Mouse (Mus musculus) neural tube, embryonic 14.5 days (tissue): ENCODE data around the gene Mboat2. TPM values are rescaled to one million over a fixed set of nuclear protein-coding genes. Genes with fewer than 3 reads are reported as not detected.

Experiments
- ATAC-seq: fragments of 200-750 bp; cut with Nextera tagmentation; 2 replicates; pipeline ENCODE4 v1.8.0; 2017; ENCODE audit warnings: low read depth, mild to moderate bottlenecking, moderate TSS enrichment, moderate library complexity
- H3K27ac ChIP-seq: fragments of 300-500 bp; sonication (generic); 2 replicates; pipeline ENCODE4 v1.5.1; 2014; ENCODE audit warnings: low read depth, mild to moderate bottlenecking, control low read depth, low read length, moderate library complexity, mixed read lengths
- H3K27me3 ChIP-seq: fragments of 300-500 bp; sonication (generic); 2 replicates; pipeline ENCODE4 v1.6.1; 2014; ENCODE audit warnings: low read length; ENCODE audit not compliant: control insufficient read depth, insufficient read depth
- H3K36me3 ChIP-seq: fragments of 300-500 bp; sonication (generic); 2 replicates; pipeline ENCODE4 v1.6.1; 2014; ENCODE audit warnings: low read length, mixed read lengths; ENCODE audit not compliant: control insufficient read depth, insufficient read depth
- H3K4me1 ChIP-seq: fragments of 300-500 bp; sonication (generic); 2 replicates; pipeline ENCODE4 v1.6.1; 2014; ENCODE audit warnings: low read length; ENCODE audit not compliant: control insufficient read depth, insufficient read depth
- H3K4me2 ChIP-seq: fragments of 300-500 bp; sonication (generic); 2 replicates; pipeline ENCODE4 v1.6.1; 2014; ENCODE audit warnings: mild to moderate bottlenecking, low read depth, low read length, control low read depth
- H3K4me3 ChIP-seq: fragments of 300-500 bp; sonication (generic); 2 replicates; pipeline ENCODE4 v1.5.1; 2014; ENCODE audit warnings: low read depth, low read length, control low read depth, mixed read lengths
- H3K9ac ChIP-seq: fragments of 300-500 bp; sonication (generic); replicated peaks from 2 replicates; pipeline ENCODE4 v1.6.1; 2014; ENCODE audit warnings: low read depth, mild to moderate bottlenecking, control low read depth, low read length, mixed read lengths
- H3K9me3 ChIP-seq: fragments of 300-500 bp; sonication (generic); 2 replicates; pipeline ENCODE4 v1.6.1; 2016; ENCODE audit warnings: low read length; ENCODE audit not compliant: control insufficient read depth
- WGBS: fragments of 180-500 bp; shearing (Covaris S2); extraction: QIAGEN DNeasy Blood & Tissue Kit; methylation state at CpG from one replicate; pipeline ENCODE4 v1.1.7; 2014; 5-methylcytosine and 5-hydroxymethylcytosine counted together
- polyA plus RNA-seq: library from polyadenylated mRNA; unstranded; fragments of >200 nt; fragmentation: Nextera tagmentation; extraction: Ambion mirVana; gene quantifications from 2 replicates; pipeline ENCODE4 v1.2.1, GENCODE M21; 2014

Mboat2 gene
- polyA plus RNA-seq, 1 experiment from 2014 or later, result 80.5 TPM

DNA sequence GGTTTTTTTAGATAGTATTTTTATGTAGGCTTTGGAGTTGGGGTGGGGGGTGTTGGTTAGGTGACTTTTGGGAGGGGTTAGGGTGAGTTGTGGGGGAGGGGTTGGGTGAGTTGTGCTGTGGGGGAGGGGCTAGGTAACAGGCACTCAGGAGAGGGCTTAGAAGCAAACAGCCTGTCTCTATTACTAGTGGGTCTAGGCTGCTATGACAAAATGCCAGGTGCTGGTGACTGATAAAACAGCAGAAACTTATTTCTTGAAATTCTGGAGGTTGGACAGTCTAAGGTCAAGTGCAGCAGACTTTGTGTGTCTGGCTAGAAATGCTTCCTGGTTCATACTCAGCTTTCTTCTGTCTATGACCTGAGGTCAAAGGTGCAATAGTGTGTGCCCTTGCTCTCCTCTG is 56.1 kb downstream of the Mboat2 start:
- Histone ChIP-seq H3K27me3 (no peaks in the 10 kb centered on the region), H3K9ac (no peak overlapping the region), H3K27ac (no peak overlapping the region), H3K9me3 (no peaks in the 10 kb centered on the region), H3K36me3 (peaks cover 19% of the 10 kb centered on the region), H3K4me3 (no peak overlapping the region), H3K4me2 (no peak overlapping the region), H3K4me1 (peaks cover 4% of the 10 kb centered on the region; the same call in 1 of the 2 replicates)
- ATAC-seq, result no peak

DNA sequence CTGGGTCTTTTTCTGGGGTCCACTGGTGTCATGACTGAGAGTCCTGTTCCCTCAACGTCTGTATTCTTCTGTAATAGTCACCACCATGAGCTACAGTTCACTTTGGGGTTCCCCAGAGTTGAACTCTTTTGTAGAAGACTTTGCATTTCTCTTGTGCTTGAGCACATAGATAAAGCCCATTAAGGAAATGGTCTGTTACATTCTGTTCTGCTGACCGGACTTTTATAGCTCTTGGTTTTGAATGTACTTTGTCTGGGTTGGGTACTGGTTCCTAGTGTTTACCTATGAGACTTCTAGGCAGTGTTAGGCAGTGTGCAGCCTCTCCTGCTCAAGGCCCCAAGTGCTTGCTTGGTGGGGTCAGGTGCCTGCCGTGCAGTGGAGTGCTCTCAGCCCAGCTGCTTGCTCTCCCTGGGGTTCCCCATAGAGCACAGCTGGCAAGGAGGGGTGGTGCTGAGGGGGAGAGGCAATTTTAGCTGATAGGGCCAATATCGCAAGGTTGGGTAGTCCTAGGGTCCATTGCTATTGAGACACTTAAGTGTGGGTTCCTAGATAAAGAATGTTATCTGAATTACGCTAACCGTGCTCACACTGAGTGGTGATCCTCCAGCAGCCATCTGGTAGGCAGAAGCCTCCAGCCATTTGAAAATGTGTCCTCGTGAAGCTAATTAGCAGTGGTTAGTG is 58.8 kb downstream of the Mboat2 start:
- Histone ChIP-seq H3K9me3 (no peaks in the 10 kb centered on the region), H3K4me1 (peaks cover 9% of the 10 kb centered on the region), H3K36me3 (peaks cover 15% of the 10 kb centered on the region), H3K4me2 (no peak overlapping the region), H3K9ac (no peak overlapping the region), H3K27me3 (no peaks in the 10 kb centered on the region), H3K27ac (no peak overlapping the region), H3K4me3 (no peak overlapping the region)
- 52% methylated on average over 7 of the region's 7 CpGs for WGBS
- ATAC-seq, result no peak

GRCm38 (mm10) chr12:24890158-24890557 is 59.5 kb downstream of the Mboat2 start:
- no peak overlapping the region for H3K27ac ChIP-seq
- peaks cover 9% of the 10 kb centered on the region for H3K4me1 ChIP-seq
- H3K27me3 ChIP-seq, result no peaks in the 10 kb centered on the region
- H3K9me3 ChIP-seq, result no peaks in the 10 kb centered on the region
- no peak for ATAC-seq
- no peak overlapping the region for H3K9ac ChIP-seq
- H3K4me3 ChIP-seq, result no peak overlapping the region
- peaks cover 15% of the 10 kb centered on the region for H3K36me3 ChIP-seq
- WGBS, result 75% methylated on average over 2 of the region's 2 CpGs
- no peak overlapping the region for H3K4me2 ChIP-seq

GRCm38 (mm10) chr12:24890684-24891459 is 60.2 kb downstream of the Mboat2 start:
- 86% methylated on average over 8 of the region's 8 CpGs for WGBS
- ATAC-seq, result no peak
- peaks cover 9% of the 10 kb centered on the region for H3K4me1 ChIP-seq

GRCm38 (mm10) chr12:24892536-24892935 is 61.9 kb downstream of the Mboat2 start:
- Histone ChIP-seq H3K9me3 (no peaks in the 10 kb centered on the region), H3K4me1 (peaks cover 9% of the 10 kb centered on the region), H3K27ac (no peak overlapping the region), H3K27me3 (no peaks in the 10 kb centered on the region), H3K36me3 (peaks cover 7% of the 10 kb centered on the region), H3K4me2 (no peak overlapping the region), H3K9ac (no peak overlapping the region), H3K4me3 (no peak overlapping the region)
- WGBS, result 90% methylated on average over 4 of the region's 4 CpGs
- ATAC-seq, result no peak

More at GRCm38 (mm10) chr12:24890684-24891459, 60.2 kb downstream of the Mboat2 start:
- Histone ChIP-seq H3K27me3 (no peaks in the 10 kb centered on the region), H3K9me3 (no peaks in the 10 kb centered on the region), H3K36me3 (peaks cover 10% of the 10 kb centered on the region), H3K4me2 (no peak overlapping the region), H3K27ac (no peak overlapping the region), H3K4me3 (no peak overlapping the region), H3K9ac (no peak overlapping the region)

DNA sequence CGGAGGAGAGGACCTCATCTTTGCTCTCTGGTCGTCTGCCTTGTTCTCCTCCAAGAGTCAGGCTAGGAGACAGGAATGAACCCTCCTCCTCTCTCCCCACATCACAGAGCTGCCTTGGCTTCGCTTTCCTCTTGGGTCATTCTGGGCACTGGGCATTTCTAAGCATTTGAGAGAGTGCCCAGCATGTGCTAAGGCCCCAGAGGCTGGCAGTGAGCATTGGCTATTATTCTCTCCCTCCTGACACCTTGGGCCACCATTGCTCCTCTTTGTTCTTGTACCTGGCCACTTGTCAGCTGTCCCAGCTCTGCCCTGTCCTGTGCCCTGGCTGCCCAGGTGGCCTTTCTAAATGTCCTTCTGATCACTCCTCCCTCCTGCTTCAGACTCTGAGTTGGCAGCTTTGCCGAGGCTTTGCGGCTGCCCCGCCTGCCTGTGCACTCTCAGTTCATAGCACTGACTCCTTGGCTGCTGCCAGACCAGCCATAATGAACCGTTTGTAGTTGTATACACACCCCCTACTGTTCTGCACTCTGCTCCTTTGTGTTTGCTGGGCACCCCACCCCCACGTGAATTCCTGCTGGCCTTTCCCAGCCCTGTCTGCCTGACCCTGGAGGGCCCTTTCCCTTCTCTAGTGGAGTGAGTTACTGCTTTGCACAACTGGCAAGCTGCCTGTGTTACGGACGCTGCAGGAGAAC is 63.2 kb downstream of the Mboat2 start:
- WGBS, result 14% methylated on average over 10 of the region's 10 CpGs
- peak; percentile 86 for ATAC-seq
- no peak overlapping the region for H3K4me2 ChIP-seq
- H3K4me1 ChIP-seq, result peaks cover 9% of the 10 kb centered on the region
- no peaks in the 10 kb centered on the region for H3K27me3 ChIP-seq
- H3K9me3 ChIP-seq, result no peaks in the 10 kb centered on the region
- H3K27ac ChIP-seq, result peak overlapping the region; percentile 18
- H3K9ac ChIP-seq, result no peak overlapping the region
- H3K36me3 ChIP-seq, result no peaks in the 10 kb centered on the region
- H3K4me3 ChIP-seq, result no peak overlapping the region

- no peak overlapping the region for H3K4me3 ChIP-seq
These were observed 64.7 kb downstream of the Mboat2 start for GRCm38 (mm10) chr12:24895352-24895751.

GRCm38 (mm10) chr12:24897354-24897753 is 66.7 kb downstream of the Mboat2 start:
- Histone ChIP-seq H3K9ac (no peak overlapping the region), H3K9me3 (no peaks in the 10 kb centered on the region), H3K36me3 (no peaks in the 10 kb centered on the region), H3K27me3 (no peaks in the 10 kb centered on the region), H3K27ac (no peak overlapping the region), H3K4me3 (no peak overlapping the region), H3K4me1 (peaks cover 5% of the 10 kb centered on the region), H3K4me2 (no peak overlapping the region)
- 82% methylated on average over 4 of the region's 4 CpGs for WGBS
- no peak for ATAC-seq

More at GRCm38 (mm10) chr12:24895352-24895751, 64.7 kb downstream of the Mboat2 start:
- Histone ChIP-seq H3K4me1 (peaks cover 5% of the 10 kb centered on the region), H3K9me3 (no peaks in the 10 kb centered on the region), H3K27me3 (no peaks in the 10 kb centered on the region), H3K36me3 (no peaks in the 10 kb centered on the region), H3K4me2 (no peak overlapping the region), H3K27ac (no peak overlapping the region), H3K9ac (no peak overlapping the region)
- 89% methylated on average over 5 of the region's 5 CpGs for WGBS
- ATAC-seq, result no peak

GRCm38 (mm10) chr12:24898226-24898625 is 67.5 kb downstream of the Mboat2 start:
- Histone ChIP-seq H3K4me3 (no peak overlapping the region), H3K9ac (no peak overlapping the region), H3K4me2 (no peak overlapping the region), H3K27me3 (no peaks in the 10 kb centered on the region), H3K36me3 (no peaks in the 10 kb centered on the region), H3K27ac (no peak overlapping the region), H3K4me1 (peaks cover 5% of the 10 kb centered on the region), H3K9me3 (no peaks in the 10 kb centered on the region)
- no peak for ATAC-seq
- 65% methylated on average over 9 of the region's 9 CpGs for WGBS
